In genomic region chr1:73618551-73619170, GRCm38 (mm10) we compare ENCODE assay signal across 9 mouse cellular contexts.
DNase-seq lines count a peak whose midpoint lies in the region; ATAC-seq and TF ChIP-seq lines count a peak whose summit lies in the region.
"Had no signal": no experiment of that assay in that cellular context is flagged by ENCODE, and none has a peak within 500 bp of the region (broad histone marks: within the 10 kb centered on the region; RNA-seq: fewer than 3 reads in every experiment).

No protein-coding gene starts in this region.

- TF ChIP-seq CTCF in liver, adult 2 months (IDR thresholded peaks at IDR 0.05; ENCODE audit: low read depth, low read length): peak; percentile 31; the same call in 1 of the 2 replicates

- TF ChIP-seq POLR2A in liver, adult 2 months (IDR thresholded peaks at IDR 0.05; ENCODE audit: extremely low read depth, insufficient read depth, low read length): no peak

- ATAC-seq in midbrain, embryonic 12.5 days (ENCODE audit: low FRiP score, low read depth): peak; percentile 66

- H3K9ac ChIP-seq in liver, adult 2 months (ENCODE audit: low read depth, low read length): no peak overlapping the region
- no peak overlapping the region for H3K9ac ChIP-seq in midbrain, embryonic 12.5 days (replicated peaks)
- H3K9ac ChIP-seq: neural tube, embryonic 13.5 days had no signal

- no peaks in the 10 kb centered on the region for H3K4me1 ChIP-seq in liver, adult 2 months (ENCODE audit: control insufficient read depth, insufficient read depth, low read length)
- H3K4me1 ChIP-seq in midbrain, embryonic 12.5 days: no peaks in the 10 kb centered on the region
- H3K4me1 ChIP-seq: neural tube, embryonic 13.5 days had no signal

- no peaks in the 10 kb centered on the region for H3K36me3 ChIP-seq in liver, adult 2 months (ENCODE audit: control insufficient read depth, insufficient read depth, low read length)
- no peaks in the 10 kb centered on the region for H3K36me3 ChIP-seq in midbrain, embryonic 12.5 days
- H3K36me3 ChIP-seq: neural tube, embryonic 13.5 days had no signal

- H3K4me2 ChIP-seq in midbrain, embryonic 12.5 days (replicated peaks): no peak overlapping the region
- H3K4me2 ChIP-seq: neural tube, embryonic 13.5 days had no signal

- H3K4me3 ChIP-seq in liver, adult 2 months (ENCODE audit: insufficient read depth, low read depth, low read length): no peak overlapping the region
- H3K4me3 ChIP-seq in midbrain, embryonic 12.5 days: no peak overlapping the region
- H3K4me3 ChIP-seq: neural tube, embryonic 13.5 days had no signal

- whole genome bisulfite sequencing in liver, adult 2 months: 43% methylated on average over 4 of the region's 4 CpGs
- 48% methylated on average over 4 of the region's 4 CpGs for WGBS in midbrain, embryonic 12.5 days

- H3K9me3 ChIP-seq in midbrain, embryonic 12.5 days: no peaks in the 10 kb centered on the region
- H3K9me3 ChIP-seq: neural tube, embryonic 13.5 days had no signal

- H3K27me3 ChIP-seq in liver, adult 2 months (ENCODE audit: control insufficient read depth, insufficient read depth, low read length): no peaks in the 10 kb centered on the region
- H3K27me3 ChIP-seq in midbrain, embryonic 12.5 days: no peaks in the 10 kb centered on the region
- H3K27me3 ChIP-seq: neural tube, embryonic 13.5 days had no signal

- H3K27ac ChIP-seq in liver, adult 2 months (replicated peaks; ENCODE audit: insufficient read depth, low read depth, low read length): no peak overlapping the region
- H3K27ac ChIP-seq in midbrain, embryonic 12.5 days (replicated peaks): no peak overlapping the region
- H3K27ac ChIP-seq: neural tube, embryonic 13.5 days had no signal

- no peaks in the 10 kb centered on the region for H3K79me2 ChIP-seq in liver, adult 2 months (ENCODE audit: control insufficient read depth, insufficient read depth, low read length)

- DNase-seq in liver, adult 2 months (ENCODE audit: extremely low read depth, low read depth, low spot score): peak; percentile 36
- DNase-seq in liver: no peak
- DNase-seq in cerebellum, adult 11 months: peak; percentile 51
- DNase-seq in heart, adult 9 months (ENCODE audit: low spot score in 2 of 2): peak; percentile 6 to 25
- DNase-seq in kidney, postnatal 4 days: peak; percentile 52 to 66
- peak; percentile 11 for DNase-seq in yolk sac, embryonic 10.5 days (ENCODE audit: low spot score)
- DNase-seq in thymus, postnatal 14 days: no peak

Comparison
In these comparisons a context has a peak if more than half of its experiments do, and no peak if none do; other contexts are left out.
1. DNase-seq: peak in liver, adult 2 months (single experiment), cerebellum, adult 11 months (single experiment), heart, adult 9 months (2 of 2), kidney, postnatal 4 days (2 of 2) and yolk sac, embryonic 10.5 days (single experiment); none in liver (single experiment) and thymus, postnatal 14 days (single experiment).